Mouse (Mus musculus) MEL (cell line): ENCODE results near the gene Nbeal1. TPM values are rescaled to one million over a fixed set of nuclear protein-coding genes. Genes with fewer than 3 reads are reported as not detected.

Experiments
- DNase-seq: peaks from one replicate; pipeline ENCODE4 v3.0.0; 2011; ENCODE audit warnings: low read depth, low spot score
- H3K27ac ChIP-seq: 2 replicates; pipeline ENCODE4 v1.5.1; 2012; ENCODE audit warnings: low read depth, mild to moderate bottlenecking, control low read depth, low read length, moderate library complexity; ENCODE audit not compliant: control insufficient read depth
- H3K27me3 ChIP-seq, 2 experiments: fragments of 150-350 bp in 1 of 2; sonication (generic) in 1 of 2; 2 replicates each; pipeline ENCODE4 v1.6.1; 2012; ENCODE audit warnings: low read length in 2 of 2, mild to moderate bottlenecking in 2 of 2, improper control_type of control experiment in 1 of 2, moderate library complexity in 1 of 2; ENCODE audit not compliant: insufficient read depth in 2 of 2, control insufficient read depth in 1 of 2
- H3K36me3 ChIP-seq, 2 experiments: 2 replicates each; pipeline ENCODE4 v1.6.1; 2012 to 2014; ENCODE audit warnings: low read length in 2 of 2, improper control_type of control experiment in 1 of 2, inconsistent platforms in 1 of 2, mild to moderate bottlenecking in 1 of 2; ENCODE audit not compliant: insufficient read depth in 2 of 2, control insufficient read depth in 1 of 2
- H3K4me1 ChIP-seq, 2 experiments: fragments of 150-350 bp in 1 of 2; sonication (generic) in 1 of 2; 2 replicates each; pipeline ENCODE4 v1.6.1; 2012; ENCODE audit warnings: low read length in 2 of 2, improper control_type of control experiment in 1 of 2, mild to moderate bottlenecking in 1 of 2; ENCODE audit not compliant: insufficient read depth in 2 of 2, control insufficient read depth in 1 of 2
- H3K4me3 ChIP-seq, 2 experiments: fragments of 150-350 bp in 1 of 2; sonication (generic) in 1 of 2; 2 replicates each; pipeline ENCODE4 v1.5.1; 2012; ENCODE audit warnings: low read depth in 2 of 2, low read length in 2 of 2, mild to moderate bottlenecking in 2 of 2, moderate library complexity in 2 of 2, control low read depth in 1 of 2, improper control_type of control experiment in 1 of 2; ENCODE audit not compliant: control insufficient read depth in 1 of 2, insufficient read depth in 1 of 2
- H3K79me2 ChIP-seq: 2 replicates; pipeline ENCODE4 v1.6.1; 2012; ENCODE audit warnings: mild to moderate bottlenecking, low read length, moderate library complexity; ENCODE audit not compliant: control insufficient read depth, poor library complexity, insufficient read depth
- H3K9ac ChIP-seq: 2 replicates; pipeline ENCODE4 v1.6.1; 2012; ENCODE audit warnings: low read depth, mild to moderate bottlenecking, control low read depth, low read length, moderate library complexity; ENCODE audit not compliant: control insufficient read depth, poor library complexity, severe bottlenecking
- H3K9me3 ChIP-seq: fragments of 150-350 bp; sonication (generic); replicated peaks from 2 replicates; pipeline ENCODE4 v1.6.1; 2012; ENCODE audit warnings: mild to moderate bottlenecking, low read length, improper control_type of control experiment, moderate library complexity; ENCODE audit not compliant: insufficient read depth
- ELF1 ChIP-seq: IDR thresholded peaks from 2 replicates; pipeline ENCODE4 v1.6.1; 2014; ENCODE audit warnings: low read depth, mild to moderate bottlenecking, inconsistent platforms, low read length, improper control_type of control experiment, moderate library complexity
- EP300 ChIP-seq, 2 experiments: IDR thresholded peaks; 2 replicates each; pipeline ENCODE4 v1.6.1; 2011; ENCODE audit warnings: improper control_type of control experiment in 2 of 2, low read length in 2 of 2, low read depth in 1 of 2, mild to moderate bottlenecking in 1 of 2
- GABPA ChIP-seq: IDR thresholded peaks from 2 replicates; pipeline ENCODE4 v1.6.1; 2012; ENCODE audit warnings: low read depth, mild to moderate bottlenecking, inconsistent platforms, low read length, improper control_type of control experiment, moderate library complexity
- GATA1 ChIP-seq: IDR thresholded peaks from 2 replicates; pipeline ENCODE4 v1.6.1; 2011; ENCODE audit warnings: low read depth, low read length, improper control_type of control experiment
- JUND ChIP-seq: IDR thresholded peaks from 2 replicates; pipeline ENCODE4 v1.6.1; 2011; ENCODE audit warnings: low read depth, mild to moderate bottlenecking, improper control_type of control experiment, low read length
- KAT2A ChIP-seq: conservative IDR thresholded peaks from 2 replicates; pipeline ENCODE4 v1.6.1; 2012; ENCODE audit warnings: low read depth, low read length, improper control_type of control experiment, inconsistent platforms
- MAFK ChIP-seq: IDR thresholded peaks from 2 replicates; pipeline ENCODE4 v1.6.1; 2011; ENCODE audit warnings: low read depth, mild to moderate bottlenecking, low read length, improper control_type of control experiment, borderline replicate concordance
- MXI1 ChIP-seq: IDR thresholded peaks from 2 replicates; pipeline ENCODE4 v1.6.1; 2011; ENCODE audit warnings: mild to moderate bottlenecking, low read depth, low read length, improper control_type of control experiment
- MYB ChIP-seq: IDR thresholded peaks from 2 replicates; pipeline ENCODE4 v1.6.1; 2011; ENCODE audit warnings: mild to moderate bottlenecking, low read depth, low read length, improper control_type of control experiment
- POLR2AphosphoS5 ChIP-seq: IDR thresholded peaks from 2 replicates; pipeline ENCODE4 v1.6.1; 2012; ENCODE audit warnings: low read depth, borderline replicate concordance, mild to moderate bottlenecking, inconsistent platforms, low read length, moderate library complexity, mixed read lengths
- SMC3 ChIP-seq: IDR thresholded peaks from 2 replicates; pipeline ENCODE4 v1.6.1; 2011; ENCODE audit warnings: low read depth, low read length, improper control_type of control experiment
- TAL1 ChIP-seq: IDR thresholded peaks from 2 replicates; pipeline ENCODE4 v1.6.1; 2012; ENCODE audit warnings: mild to moderate bottlenecking, inconsistent platforms, low read length, moderate library complexity, mixed read lengths
- TCF12 ChIP-seq: IDR thresholded peaks from 2 replicates; pipeline ENCODE4 v1.6.1; 2014; ENCODE audit warnings: low read depth, mild to moderate bottlenecking, inconsistent platforms, low read length, improper control_type of control experiment, moderate library complexity
- UBTF ChIP-seq: IDR thresholded peaks from 2 replicates; pipeline ENCODE4 v1.6.1; 2012; ENCODE audit warnings: low read depth, mild to moderate bottlenecking, inconsistent platforms, low read length, improper control_type of control experiment, moderate library complexity, borderline replicate concordance; ENCODE audit not compliant: insufficient read depth
- USF2 ChIP-seq, 2 experiments: IDR thresholded peaks; 2 replicates each; pipeline ENCODE4 v1.6.1; 2011 to 2012; ENCODE audit warnings: improper control_type of control experiment in 2 of 2, low read length in 2 of 2, borderline replicate concordance in 1 of 2, inconsistent platforms in 1 of 2, low read depth in 1 of 2, mild to moderate bottlenecking in 1 of 2; ENCODE audit not compliant: insufficient read depth in 1 of 2
- ZKSCAN1 ChIP-seq: IDR thresholded peaks from 2 replicates; pipeline ENCODE4 v1.6.1; 2012; ENCODE audit warnings: low read depth, mild to moderate bottlenecking, inconsistent platforms, low read length, improper control_type of control experiment, moderate library complexity
- polyA plus RNA-seq, 2 experiments: library from polyadenylated mRNA; stranded (reverse) in 1 of 2; unstranded in 1 of 2; fragments of >175 nt in 1 of 2; fragments of >200 nt in 1 of 2; gene quantifications; 2 replicates each; pipeline versions ENCODE4 v1.2.1 to v1.2.4; 2012; ENCODE audit warnings: low replicate concordance in 2 of 2, low read depth in 1 of 2; ENCODE audit not compliant: insufficient read length in 2 of 2, insufficient read depth in 1 of 2, missing spikeins in 1 of 2
- total RNA-seq: library from RNA; depleted of rRNA; stranded (reverse); fragments of 300-350 nt; gene quantifications from 2 replicates; pipeline ENCODE4 v1.2.3, GENCODE M21; 2012

Nbeal1 gene
- total and polyA plus RNA-seq, 3 experiments = 1.5 to 2.0 TPM; not detected in 1

GRCm38 (mm10) chr1:60180784-60181221, 404 bp downstream of the Nbeal1 start:
- H3K36me3 ChIP-seq = peaks cover 0 to 14% of the 10 kb centered on the region in 2 experiments; a peak in 2 of 4 replicates
- no peaks in the 10 kb centered on the region for H3K27me3 ChIP-seq
- no peaks in the 10 kb centered on the region for H3K9me3 ChIP-seq
- peak overlapping the region; percentile 98 to 100 for H3K4me3 ChIP-seq
- TF ChIP-seq MYB (no peak), POLR2AphosphoS5 (no peak), ZKSCAN1 (no peak), MAFK (no peak), SMC3 (no peak), KAT2A (no peak), TAL1 (no peak), EP300 (IDR thresholded peaks at IDR 0.05; ENCODE audit: low read depth in 1 of 2, low read length in 2 of 2) (no peak), GABPA (no peak)
- peak overlapping the region; percentile 59 for H3K27ac ChIP-seq
- peak; percentile 58 for DNase-seq
- H3K4me1 ChIP-seq = peaks cover 0 to 5% of the 10 kb centered on the region in 2 experiments; a peak in 2 of 4 replicates
- H3K79me2 ChIP-seq = peaks cover 8% of the 10 kb centered on the region
- H3K9ac ChIP-seq = peak overlapping the region; percentile 94

GRCm38 (mm10) chr1:60188454-60188853, 8.1 kb downstream of the Nbeal1 start:
- TF ChIP-seq USF2 (IDR thresholded peaks at IDR 0.05; ENCODE audit: borderline replicate concordance in 1 of 2, insufficient read depth in 1 of 2, low read depth in 1 of 2, low read length in 2 of 2) (no peak), TCF12 (no peak), ELF1 (no peak), JUND (no peak), UBTF (no peak), MXI1 (no peak), POLR2AphosphoS5 (no peak), GATA1 (no peak)
- TF ChIP-seq, all 39 proteins: peak for 0
- Histone ChIP-seq H3K27me3 (no peaks in the 10 kb centered on the region), H3K4me3 (no peak overlapping the region), H3K36me3 (no peaks in the 10 kb centered on the region), H3K9me3 (no peaks in the 10 kb centered on the region), H3K79me2 (no peaks in the 10 kb centered on the region), H3K27ac (no peak overlapping the region), H3K4me1 (peaks cover 0 to 3% of the 10 kb centered on the region in 2 experiments; a peak in 1 of 4 replicates), H3K9ac (no peak overlapping the region)
- no peak for DNase-seq
